Mouse (Mus musculus) embryonic facial prominence, embryonic 11.5 days (tissue): ENCODE data around the gene Elk3. TPM values are rescaled to one million over a fixed set of nuclear protein-coding genes. Genes with fewer than 3 reads are reported as not detected.

Experiments
- ATAC-seq: fragments of 200-750 bp; cut with Nextera tagmentation; replicated peaks from 2 replicates; pipeline ENCODE4 v1.8.0; 2017; ENCODE audit warnings: low read depth; ENCODE audit not compliant: insufficient number of reproducible peaks, low FRiP score, low TSS enrichment
- DNase-seq: peaks from one replicate; pipeline ENCODE4 v3.0.0-alpha.2; 2015; ENCODE audit warnings: low spot score
- H3K27ac ChIP-seq: fragments of 300-500 bp; sonication (generic); replicated peaks from 2 replicates; pipeline ENCODE4 v1.5.1; 2014; ENCODE audit warnings: mild to moderate bottlenecking, low read depth, low read length, control low read depth
- H3K27me3 ChIP-seq: fragments of 300-500 bp; sonication (generic); 2 replicates; pipeline ENCODE4 v1.6.1; 2014; ENCODE audit warnings: mild to moderate bottlenecking, low read length, moderate library complexity, mixed read lengths; ENCODE audit not compliant: control insufficient read depth, insufficient read depth
- H3K36me3 ChIP-seq: fragments of 300-500 bp; sonication (generic); replicated peaks from 2 replicates; pipeline ENCODE4 v1.6.1; 2014; ENCODE audit warnings: low read depth, mild to moderate bottlenecking, low read length, moderate library complexity, mixed read lengths; ENCODE audit not compliant: control insufficient read depth, insufficient read depth
- H3K4me1 ChIP-seq: fragments of 300-500 bp; sonication (generic); 2 replicates; pipeline ENCODE4 v1.6.1; 2014; ENCODE audit warnings: low read length, mixed read lengths; ENCODE audit not compliant: control insufficient read depth, insufficient read depth
- H3K4me2 ChIP-seq: fragments of 300-500 bp; sonication (generic); 2 replicates; pipeline ENCODE4 v1.6.1; 2014; ENCODE audit warnings: low read depth, mild to moderate bottlenecking, control low read depth, low read length, moderate library complexity
- H3K4me3 ChIP-seq: fragments of 300-500 bp; sonication (generic); 2 replicates; pipeline ENCODE4 v1.5.1; 2014; ENCODE audit warnings: low read depth, low read length, control low read depth
- H3K9ac ChIP-seq: fragments of 300-500 bp; sonication (generic); replicated peaks from 2 replicates; pipeline ENCODE4 v1.6.1; 2014; ENCODE audit warnings: mild to moderate bottlenecking, control low read depth, low read length
- H3K9me3 ChIP-seq: fragments of 300-500 bp; sonication (generic); replicated peaks from 2 replicates; pipeline ENCODE4 v1.6.1; 2016; ENCODE audit warnings: mild to moderate bottlenecking, low read length, inconsistent platforms, mixed read lengths; ENCODE audit not compliant: control insufficient read depth
- WGBS: fragments of 180-500 bp; shearing (Covaris S2); extraction: QIAGEN DNeasy Blood & Tissue Kit; methylation state at CpG from one replicate; pipeline ENCODE4 v1.1.7; 2014; 5-methylcytosine and 5-hydroxymethylcytosine counted together
- polyA plus RNA-seq: library from polyadenylated mRNA; unstranded; fragments of >200 nt; fragmentation: Nextera tagmentation; extraction: Ambion mirVana; gene quantifications from 2 replicates; pipeline ENCODE4 v1.2.1, GENCODE M21; 2014

The Elk3 gene
- polyA plus RNA-seq, 1 experiment from 2014 or later = 34.0 TPM

DNA sequence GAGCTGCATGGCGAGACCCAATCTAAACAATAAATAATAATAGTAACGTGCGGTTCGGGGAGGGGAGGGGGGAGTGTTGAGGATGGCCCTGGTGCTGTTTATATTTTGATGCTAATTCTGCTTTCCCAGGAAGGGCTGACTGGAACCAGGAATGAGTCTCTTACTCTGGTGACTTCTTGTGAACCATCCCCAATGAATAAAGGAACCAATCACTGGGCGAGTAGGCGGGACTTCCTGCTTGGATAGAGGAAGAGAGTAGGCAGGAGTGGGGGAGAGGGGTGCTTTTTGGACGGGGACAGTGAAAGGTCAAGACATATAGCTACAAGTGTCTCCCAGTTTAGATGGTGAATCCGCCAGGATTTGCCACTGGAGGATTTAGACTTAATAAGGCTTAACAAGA, 32.6 kb downstream of the Elk3 start:
- no peak overlapping the region for H3K4me3 ChIP-seq
- no peak overlapping the region for H3K27ac ChIP-seq
- H3K36me3 ChIP-seq = peaks cover 2% of the 10 kb centered on the region; the same call in 1 of the 2 replicates
- no peaks in the 10 kb centered on the region for H3K9me3 ChIP-seq
- no peak overlapping the region for H3K9ac ChIP-seq
- 77% methylated on average over 8 of the region's 8 CpGs for WGBS
- DNase-seq (no peak), ATAC-seq (no peak)
- H3K4me1 ChIP-seq = peaks cover 2% of the 10 kb centered on the region; the same call in 1 of the 2 replicates
- no peaks in the 10 kb centered on the region for H3K27me3 ChIP-seq
- H3K4me2 ChIP-seq = no peak overlapping the region

DNA sequence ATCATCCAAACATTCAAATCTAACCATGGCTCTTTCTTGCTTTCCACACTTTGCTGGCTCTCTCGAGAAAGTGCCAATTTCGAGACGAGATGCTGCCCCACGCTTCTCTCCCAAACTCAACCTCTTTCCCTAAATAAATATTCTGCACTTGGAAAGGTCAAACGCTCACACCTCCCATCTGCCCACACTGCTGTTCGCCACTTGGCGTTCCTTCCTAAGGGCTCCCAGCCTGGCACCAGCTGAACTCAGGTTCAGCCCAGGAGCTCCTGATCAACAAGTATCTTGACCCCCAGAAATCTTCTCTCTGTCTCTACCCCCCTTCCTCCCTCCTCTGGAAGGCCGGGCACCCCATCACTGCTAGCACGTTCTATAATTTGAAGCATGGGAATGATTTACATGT, 34.1 kb downstream of the Elk3 start:
- Histone ChIP-seq H3K27me3 (no peaks in the 10 kb centered on the region), H3K4me1 (peaks cover 2% of the 10 kb centered on the region; the same call in 1 of the 2 replicates), H3K4me3 (no peak overlapping the region), H3K27ac (no peak overlapping the region), H3K9me3 (no peaks in the 10 kb centered on the region), H3K9ac (no peak overlapping the region), H3K36me3 (peaks cover 2% of the 10 kb centered on the region; the same call in 1 of the 2 replicates), H3K4me2 (no peak overlapping the region)
- ATAC-seq = no peak
- 54% methylated on average over 9 of the region's 9 CpGs for WGBS
- DNase-seq = no peak

DNA sequence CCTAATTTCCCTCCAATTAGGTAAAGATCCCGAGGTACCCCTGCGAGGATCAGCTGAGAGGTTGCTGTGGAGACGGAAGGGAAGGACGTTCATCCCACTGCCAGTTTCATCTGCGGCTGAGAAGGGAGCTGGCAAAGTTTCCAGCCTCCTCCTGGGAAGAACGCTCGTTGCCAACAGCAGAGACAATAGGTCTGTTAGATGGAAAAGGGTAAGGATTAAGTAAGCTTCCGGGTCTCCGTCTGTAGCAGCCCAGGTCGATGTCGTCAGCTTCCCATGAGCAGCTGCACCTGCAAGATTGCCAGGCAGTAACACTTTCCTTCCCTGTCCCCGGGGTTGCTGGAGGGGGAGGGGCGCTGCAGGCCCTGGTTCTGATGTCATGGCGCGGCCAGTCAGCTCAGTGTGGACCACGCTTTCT, 34.6 kb downstream of the Elk3 start:
- Histone ChIP-seq H3K9me3 (no peaks in the 10 kb centered on the region), H3K4me2 (0 out of 2 replicates have a peak overlapping the region, but pooled peaks have one; percentile 11), H3K36me3 (peaks cover 2% of the 10 kb centered on the region; the same call in 1 of the 2 replicates), H3K27me3 (no peaks in the 10 kb centered on the region), H3K9ac (no peak overlapping the region), H3K4me3 (0 out of 2 replicates have a peak overlapping the region, but pooled peaks have one; percentile 7), H3K27ac (no peak overlapping the region), H3K4me1 (peaks cover 2% of the 10 kb centered on the region; the same call in 1 of the 2 replicates)
- DNase-seq (peak; percentile 41), ATAC-seq (0 out of 2 replicates have a peak, but pooled peaks have one; percentile 11)
- 15% methylated on average over 16 of the region's 16 CpGs for whole genome bisulfite sequencing

- H3K27ac ChIP-seq = no peak overlapping the region
- H3K4me1 ChIP-seq = peaks cover 2% of the 10 kb centered on the region; the same call in 1 of the 2 replicates
- no peak overlapping the region for H3K4me2 ChIP-seq
- H3K27me3 ChIP-seq = no peaks in the 10 kb centered on the region
- no peak for DNase-seq
- H3K9ac ChIP-seq = no peak overlapping the region
- H3K9me3 ChIP-seq = no peaks in the 10 kb centered on the region
- H3K36me3 ChIP-seq = peaks cover 2% of the 10 kb centered on the region; the same call in 1 of the 2 replicates
- peak; percentile 15; the same call in 1 of the 2 replicates for ATAC-seq
- H3K4me3 ChIP-seq = no peak overlapping the region
- 65% methylated on average over 25 of the region's 25 CpGs for WGBS
Measured at GRCm38 (mm10) chr10:93275212-93276136, 35.5 kb downstream of the Elk3 start.

- DNase-seq = no peak
- 59% methylated on average over 2 of the region's 2 CpGs for WGBS
- H3K27me3 ChIP-seq = no peaks in the 10 kb centered on the region
- H3K4me1 ChIP-seq = peaks cover 2% of the 10 kb centered on the region; the same call in 1 of the 2 replicates
- H3K36me3 ChIP-seq = no peaks in the 10 kb centered on the region
- no peak overlapping the region for H3K4me2 ChIP-seq
- no peaks in the 10 kb centered on the region for H3K9me3 ChIP-seq
- no peak overlapping the region for H3K27ac ChIP-seq
- H3K9ac ChIP-seq = no peak overlapping the region
- no peak for ATAC-seq
- H3K4me3 ChIP-seq = no peak overlapping the region
Measured at GRCm38 (mm10) chr10:93274277-93274696, 36.6 kb downstream of the Elk3 start.

DNA sequence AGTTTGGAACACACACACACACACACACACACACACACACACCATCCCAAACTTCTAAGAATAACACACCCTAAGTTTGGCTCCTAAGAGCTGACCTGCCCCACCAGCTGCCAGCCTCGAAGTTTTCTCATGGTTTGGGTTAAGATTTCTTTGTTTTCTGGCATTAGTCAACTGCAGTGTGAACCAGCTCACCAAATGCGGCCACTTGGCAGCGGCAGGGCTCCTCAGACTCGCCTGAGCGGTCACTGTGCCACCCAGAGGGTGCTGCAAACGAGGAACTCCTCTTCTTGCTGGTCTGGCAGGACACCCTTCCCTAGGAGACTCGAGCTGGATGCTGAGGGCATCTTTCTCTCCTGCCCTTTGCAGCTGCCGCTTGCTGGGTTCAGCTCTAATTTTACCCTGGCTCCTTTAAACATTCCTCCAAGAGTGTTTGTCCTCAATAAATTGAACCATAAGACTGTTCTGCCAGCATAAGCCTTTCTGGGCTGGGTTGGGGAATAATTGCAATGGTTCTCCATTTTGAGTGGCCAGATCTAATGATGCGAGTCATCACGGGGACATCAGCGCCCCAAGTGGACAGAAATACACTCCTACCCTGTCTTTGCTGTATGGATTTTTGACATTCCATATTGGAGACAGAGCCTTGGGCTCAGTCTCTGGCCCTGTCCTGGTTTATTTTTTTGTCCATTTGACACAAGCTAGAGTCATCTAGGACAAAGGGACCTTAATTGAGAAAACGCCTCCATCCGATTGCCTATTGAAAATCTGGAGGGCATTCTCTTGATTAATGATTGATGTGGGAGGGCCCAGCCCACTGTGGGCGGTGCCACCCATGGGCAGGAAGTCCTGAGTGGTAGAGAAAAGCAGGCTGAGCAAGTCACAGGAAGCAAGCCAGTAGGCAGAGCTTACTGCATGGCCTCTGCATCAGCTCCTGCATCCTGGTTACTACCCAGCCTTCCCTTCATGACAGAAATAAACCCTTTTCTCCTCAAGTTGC, 37.7 kb downstream of the Elk3 start:
- Histone ChIP-seq H3K4me1 (peaks cover 2% of the 10 kb centered on the region; the same call in 1 of the 2 replicates), H3K4me2 (no peak overlapping the region), H3K36me3 (no peaks in the 10 kb centered on the region), H3K27ac (no peak overlapping the region), H3K9ac (no peak overlapping the region), H3K4me3 (no peak overlapping the region), H3K27me3 (no peaks in the 10 kb centered on the region), H3K9me3 (no peaks in the 10 kb centered on the region)
- DNase-seq = no peak
- no peak for ATAC-seq
- 83% methylated on average over 14 of the region's 14 CpGs for WGBS

- Histone ChIP-seq H3K27ac (no peak overlapping the region), H3K9ac (no peak overlapping the region), H3K27me3 (no peaks in the 10 kb centered on the region), H3K36me3 (no peaks in the 10 kb centered on the region), H3K4me3 (no peak overlapping the region), H3K4me1 (peaks cover 2% of the 10 kb centered on the region; the same call in 1 of the 2 replicates), H3K9me3 (no peaks in the 10 kb centered on the region), H3K4me2 (no peak overlapping the region)
- ATAC-seq (no peak), DNase-seq (no peak)
- whole genome bisulfite sequencing = 89% methylated on average over 7 of the region's 7 CpGs
Measured at GRCm38 (mm10) chr10:93271831-93272230, 39.1 kb downstream of the Elk3 start.
